Mouse (Mus musculus): ENCODE data around the gene Gm3488.
"Not testable (repeated sequence)": the region's sequence is repeated elsewhere in the genome, so short reads cannot be mapped to it uniquely, and the experiment has no call there.

Gm3488 gene

DNA sequence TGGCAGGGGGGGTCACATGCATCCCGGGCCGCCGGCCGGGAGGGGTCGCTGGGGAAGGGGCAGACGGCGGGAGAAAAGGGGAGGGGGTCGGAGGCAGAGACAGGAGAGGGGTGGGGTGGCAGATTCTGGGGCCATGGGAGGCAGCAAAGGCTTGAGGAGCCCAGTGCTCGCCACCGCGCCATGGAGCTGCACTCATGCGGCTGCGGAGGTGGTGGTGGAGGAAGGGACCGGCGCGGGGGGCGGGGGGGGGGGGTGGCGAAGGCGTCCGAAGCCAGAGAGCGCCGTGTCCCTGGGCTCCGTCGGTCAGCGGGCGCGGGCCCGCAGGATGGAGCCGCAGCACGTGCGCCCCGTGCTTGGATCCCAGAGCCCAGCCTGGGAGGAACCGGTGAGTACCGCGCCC is at the start of gene Gm3488:
Gene Gm3488 (plus strand): TSS at position 301 of the 400 bp plus-strand sequence.
- not testable (repeated sequence) for DNase-seq (ENCODE audit: low spot score)

DNA sequence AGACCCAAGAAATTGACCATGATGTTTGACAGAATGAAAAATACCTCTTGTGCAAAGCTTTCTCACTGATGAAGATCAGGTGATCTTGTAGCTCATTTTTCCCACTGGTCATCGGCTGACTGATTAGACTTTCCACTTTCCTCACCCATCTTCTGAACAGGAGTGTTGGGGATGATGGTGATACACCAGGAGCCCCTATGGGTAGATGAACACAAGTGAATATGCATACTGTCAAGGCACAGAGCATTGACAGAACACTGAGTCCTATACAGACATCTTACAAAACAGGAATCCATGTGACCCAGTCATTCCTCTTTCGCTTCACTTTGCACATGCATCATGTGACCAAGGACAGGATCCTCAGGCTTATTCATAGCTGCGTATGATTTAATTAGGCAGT is 46.1 kb upstream of the Gm3488 start, which contains the start of gene Gm3194:
Gene Gm3194 (minus strand): TSS at position 101 of the 400 bp plus-strand sequence.
- DNase-seq (ENCODE audit: low spot score): not testable (repeated sequence)

DNA sequence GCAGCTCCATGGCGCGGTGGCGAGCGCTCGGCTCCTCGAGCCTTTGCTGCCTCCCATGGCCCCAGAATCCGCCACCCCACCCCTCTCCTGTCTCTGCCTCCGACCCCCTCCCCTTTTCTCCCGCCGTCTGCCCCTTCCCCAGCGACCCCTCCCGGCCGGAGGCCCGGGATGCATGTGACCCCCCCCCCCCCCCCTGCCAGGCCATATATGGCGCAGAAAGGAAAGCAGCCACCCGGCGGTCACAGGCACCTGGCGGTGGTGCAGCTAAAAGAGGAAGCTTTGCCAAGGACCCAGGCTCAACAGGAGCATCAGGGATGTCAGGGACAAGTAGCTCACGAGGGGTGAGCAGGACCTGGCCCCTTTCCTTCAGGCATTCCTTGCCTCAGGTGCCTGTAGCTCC is 41.0 kb upstream of the Gm3488 start:
- DNase-seq (ENCODE audit: low spot score): not testable (repeated sequence)

DNA sequence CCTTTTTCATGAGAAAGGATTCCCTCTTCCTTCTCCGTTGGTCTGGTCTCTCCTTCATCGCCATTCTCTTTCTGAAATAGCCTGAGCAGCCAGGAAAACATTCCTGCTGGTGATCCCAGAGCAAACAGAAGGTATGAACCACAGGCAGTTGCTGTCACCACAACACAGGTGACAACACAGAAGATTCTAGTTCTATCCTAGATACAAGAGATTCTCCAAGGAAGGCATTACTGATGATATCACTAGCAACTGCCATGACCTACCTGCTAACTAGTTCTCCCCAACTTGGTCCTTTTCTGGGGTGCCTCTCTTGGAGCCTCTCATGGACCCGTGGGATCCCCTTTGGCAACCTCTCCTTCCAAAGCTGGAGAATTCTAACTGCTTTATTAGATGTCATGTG is 23.7 kb upstream of the Gm3488 start, which contains the start of gene Gm8246:
Gene Gm8246 (minus strand): TSS at position 101 of the 400 bp plus-strand sequence.
- DNase-seq (ENCODE audit: low spot score): not testable (repeated sequence)

DNA sequence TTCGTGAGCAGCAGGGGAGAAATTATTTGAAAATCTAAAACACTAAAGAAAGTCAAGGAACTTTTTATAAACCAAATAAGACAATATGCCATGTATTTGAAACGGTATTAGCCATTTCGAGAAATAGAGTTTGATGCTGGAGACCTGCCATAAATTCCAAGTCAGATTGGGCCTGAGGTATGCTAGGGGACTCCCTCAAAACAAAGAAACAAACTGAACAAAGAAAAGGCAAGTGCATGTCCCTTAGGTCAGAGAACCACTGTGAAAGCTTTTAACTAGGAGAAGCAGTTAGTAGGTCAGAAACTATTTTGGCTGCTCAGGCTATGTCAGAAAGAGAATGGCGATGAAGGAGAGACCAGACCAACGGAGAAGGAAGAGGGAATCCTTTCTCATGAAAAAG is 17.6 kb upstream of the Gm3488 start, which contains the start of gene Gm3187:
Gene Gm3187 (plus strand): TSS at position 301 of the 400 bp plus-strand sequence.
- DNase-seq (ENCODE audit: low spot score): not testable (repeated sequence)

DNA sequence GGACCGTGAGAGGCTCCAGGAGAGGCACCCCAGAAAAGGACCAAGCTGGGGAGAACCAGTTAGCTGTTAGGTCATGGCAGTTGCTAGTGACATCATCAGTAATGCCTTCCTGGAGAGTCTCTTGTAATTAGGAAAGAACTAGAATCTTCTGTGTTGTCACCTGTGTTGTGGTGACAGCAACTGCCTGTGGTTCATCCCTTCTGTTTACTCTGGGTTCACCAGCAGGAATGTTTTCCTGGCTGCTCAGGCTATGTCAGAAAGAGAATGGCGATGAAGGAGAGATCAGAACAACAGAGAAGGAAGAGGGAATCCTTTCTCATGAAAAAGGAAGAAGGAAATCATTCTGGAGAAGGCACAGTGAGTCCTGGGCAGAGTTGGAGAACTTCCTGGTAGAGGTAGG is 36.7 kb downstream of the Gm3488 start, which contains the start of gene Gm3532:
Gene Gm3532 (plus strand): TSS at position 301 of the 400 bp plus-strand sequence.
- DNase-seq (ENCODE audit: low spot score): not testable (repeated sequence)

All from urinary bladder, postnatal 10 days (tissue).